Mouse (Mus musculus): ENCODE results near the gene Bckdk.
"Not testable (repeated sequence)": the region's sequence is repeated elsewhere in the genome, so short reads cannot be mapped to it uniquely, and the experiment has no call there.

GRCm38 (mm10) chr7:127895891-127896290 is 8.0 kb upstream of the Bckdk start:
- TF ChIP-seq GATA1 (IDR thresholded peaks at IDR 0.05; ENCODE audit: borderline replicate concordance, low read length); FLI1 (IDR thresholded peaks at IDR 0.05; ENCODE audit: low read length): not testable (repeated sequence)

Measured in megakaryocyte, embryonic 14.5 days (primary cell).